Mouse (Mus musculus) layer of hippocampus, postnatal 10 days (tissue): ENCODE data around the gene Dnmt1. TPM values are rescaled to one million over a fixed set of nuclear protein-coding genes. Genes with fewer than 3 reads are reported as not detected.
A peak's percentile ranks its signal among the peaks of the same experiment; 100 is the strongest.

Experiments used
- DNase-seq, 2 experiments: peaks; one replicate each; pipeline ENCODE4 v3.0.0; 2021; ENCODE audit warnings: low spot score in 2 of 2
- total RNA-seq, 2 experiments: library from RNA; stranded (reverse); gene quantifications; 2 replicates each; pipeline ENCODE4 v1.2.3; 2021

The Dnmt1 gene
- total RNA-seq, 2 experiments from 2014 or later, result 47.4 to 52.1 TPM

DNA sequence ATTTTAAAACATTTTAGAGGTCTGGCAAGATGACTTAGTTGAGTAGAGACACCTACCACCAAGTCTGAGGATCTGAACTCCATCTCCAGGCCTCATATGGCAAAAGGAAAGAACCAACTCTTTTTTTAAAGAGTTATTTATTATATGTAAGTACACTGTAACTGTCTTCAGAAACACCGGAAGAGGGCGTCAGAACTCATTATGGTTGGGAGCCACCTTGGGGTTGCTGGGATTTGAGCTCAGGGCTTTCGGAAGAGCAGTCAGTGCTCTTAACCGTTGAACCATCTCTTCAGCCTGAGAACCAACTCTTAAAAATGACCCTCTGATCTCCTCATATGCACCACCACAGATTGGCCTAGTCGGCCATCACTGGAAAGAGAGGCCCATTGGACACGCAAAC lies 72.5 kb downstream of the Dnmt1 start:
- no peak for DNase-seq

GRCm38 (mm10) chr9:20886563-20886962 lies 73.1 kb downstream of the Dnmt1 start:
- no peak for DNase-seq

DNA sequence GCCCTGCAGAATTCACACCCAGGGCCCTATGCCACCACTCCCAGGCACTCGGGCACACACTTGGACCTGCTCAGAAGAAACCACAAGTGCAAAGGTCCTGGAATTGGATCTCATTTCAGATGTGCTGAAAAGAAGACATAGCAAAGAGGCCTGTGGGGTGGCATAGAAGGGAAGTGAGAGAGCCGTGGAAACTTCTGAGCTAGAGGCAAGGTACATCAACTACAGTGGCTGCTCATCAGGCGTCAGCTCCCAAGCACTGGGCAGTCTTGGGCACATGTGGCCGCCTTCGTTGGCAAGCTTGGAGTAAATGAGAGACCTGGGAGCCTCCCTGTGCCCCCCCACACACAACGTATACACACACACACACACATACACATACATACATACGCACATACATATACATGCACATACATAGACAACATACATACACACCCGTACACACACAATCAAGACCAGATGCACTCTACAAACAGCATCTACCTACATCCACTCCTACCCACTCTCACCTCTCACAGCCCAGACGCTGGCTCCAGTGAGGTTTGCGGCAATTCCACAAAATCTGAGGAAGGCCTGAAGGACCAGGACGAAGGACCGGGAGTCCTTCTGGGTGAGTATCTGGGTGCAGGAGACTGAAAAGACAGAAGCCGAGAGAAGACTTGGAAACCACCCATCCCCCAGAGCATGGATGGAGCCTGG lies 80.4 kb downstream of the Dnmt1 start, which contains the start of gene Angptl6:
Gene Angptl6, minus strand, starts transcription at position 631 of the 696 bp plus-strand sequence.
- no peak for DNase-seq

DNA sequence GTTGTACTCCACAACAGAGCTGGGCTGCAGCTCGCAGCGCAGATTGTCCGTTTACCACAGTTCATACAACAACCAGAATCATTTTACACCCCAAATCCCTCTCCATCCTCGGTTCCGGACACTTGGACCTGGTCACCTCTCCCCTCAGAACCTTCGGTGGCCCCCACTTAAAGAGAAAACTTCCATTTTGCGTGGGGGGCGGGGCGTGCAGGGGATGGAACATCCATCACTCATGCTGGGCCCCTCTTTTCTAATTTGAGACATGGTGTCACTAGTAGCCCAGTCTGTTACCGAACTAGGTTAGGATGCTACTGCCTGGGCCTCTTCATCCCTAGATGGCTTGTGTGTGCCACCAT lies 81.0 kb downstream of the Dnmt1 start:
- DNase-seq, result no peak

DNA sequence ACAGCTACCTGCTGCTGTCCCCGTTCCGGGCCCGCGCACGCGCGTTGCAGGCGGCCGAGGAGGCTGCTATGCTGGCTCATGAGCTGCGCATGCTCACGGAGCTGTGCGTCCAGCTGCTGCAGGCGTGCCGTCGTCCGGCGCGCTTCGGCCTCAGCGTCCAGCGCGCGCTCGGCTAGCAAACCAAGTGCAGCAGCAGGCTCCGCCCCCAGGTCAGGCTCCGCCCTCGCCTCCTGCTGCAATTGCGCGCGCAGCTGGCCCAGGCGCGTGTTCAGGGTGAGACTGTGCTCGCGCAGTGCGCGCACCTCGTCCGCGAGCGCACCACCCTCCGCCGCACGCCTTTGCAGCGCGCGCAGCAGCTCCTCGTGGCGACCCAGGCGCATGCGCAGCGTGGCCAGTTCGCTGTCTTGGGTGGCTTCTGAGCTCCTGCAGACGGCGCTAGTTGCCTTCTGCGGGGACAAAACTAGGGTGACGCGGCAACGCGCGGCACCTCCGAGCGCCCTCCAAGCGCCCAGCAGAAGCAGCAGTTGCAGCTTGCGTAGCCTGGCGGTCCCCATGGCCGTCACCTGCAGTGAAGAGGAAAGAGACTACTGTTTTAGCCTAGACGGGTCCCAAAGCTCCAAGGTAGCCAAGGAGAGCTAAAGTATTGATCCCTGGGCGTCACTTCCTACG lies 81.5 kb downstream of the Dnmt1 start:
- peak; percentile 99 to 100 for DNase-seq

- DNase-seq, result no peak
Observed at GRCm38 (mm10) chr9:20877118-20878040, 82.3 kb downstream of the Dnmt1 start.

DNA sequence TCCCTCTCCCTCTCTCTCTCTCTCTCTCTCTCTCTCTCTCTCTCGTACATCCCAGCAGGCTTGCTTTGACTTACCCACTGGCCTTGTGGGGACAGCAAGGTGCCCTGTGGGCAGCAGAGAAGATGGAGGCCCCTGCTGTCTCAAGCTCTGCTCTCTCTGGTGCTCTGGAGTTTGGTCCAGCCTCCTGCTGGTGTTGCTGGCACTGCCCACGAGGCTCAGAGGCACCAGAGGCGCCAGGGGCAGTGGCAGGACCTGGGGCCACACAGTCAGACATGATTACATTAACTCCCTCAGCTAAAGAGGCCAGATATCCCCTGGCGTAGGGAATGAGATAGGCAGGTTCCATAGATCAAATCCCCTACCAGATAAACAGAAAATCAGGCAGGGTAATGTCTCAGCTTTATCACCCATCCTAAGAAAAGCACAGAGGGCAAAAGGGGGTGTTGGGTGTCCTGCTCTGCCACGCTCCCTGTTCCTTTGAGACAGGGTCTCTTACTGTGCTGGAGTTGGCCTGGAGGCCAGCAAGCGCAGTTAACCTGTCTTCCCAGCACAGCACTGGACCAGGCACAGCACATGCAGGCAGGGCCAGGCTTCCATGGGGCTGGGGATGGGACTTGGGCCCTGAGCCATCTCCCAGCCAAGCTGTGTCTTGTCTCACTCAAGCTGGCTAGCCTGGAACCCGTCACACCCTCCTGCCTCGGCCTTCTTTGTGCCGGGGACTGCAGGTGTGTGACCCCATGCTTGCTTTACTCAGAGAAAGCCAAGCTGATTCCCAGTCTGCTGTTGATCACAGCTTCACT lies 83.2 kb downstream of the Dnmt1 start:
- DNase-seq, result no peak

GRCm38 (mm10) chr9:20875021-20875790 lies 84.5 kb downstream of the Dnmt1 start:
- no peak for DNase-seq

DNA sequence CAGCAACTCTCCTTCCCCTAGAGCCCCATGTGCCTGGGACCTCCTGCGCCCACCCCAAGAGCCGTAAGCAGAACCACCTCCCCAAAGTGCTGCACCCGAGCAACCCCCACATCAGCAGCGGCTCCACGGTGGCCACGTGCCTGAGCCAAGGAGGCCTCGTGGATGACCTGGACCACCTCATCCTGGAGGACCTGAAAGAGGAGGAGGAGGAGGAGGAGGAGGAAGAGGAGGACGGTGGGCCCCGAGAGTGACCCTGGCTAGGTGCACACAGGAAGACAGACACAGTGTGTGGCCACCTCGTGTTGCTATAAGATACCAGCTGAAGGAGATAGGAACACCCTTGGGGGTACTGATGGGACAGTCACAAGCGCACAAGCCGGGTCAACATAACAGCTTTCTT lies 86.2 kb downstream of the Dnmt1 start:
- DNase-seq, result no peak

DNA sequence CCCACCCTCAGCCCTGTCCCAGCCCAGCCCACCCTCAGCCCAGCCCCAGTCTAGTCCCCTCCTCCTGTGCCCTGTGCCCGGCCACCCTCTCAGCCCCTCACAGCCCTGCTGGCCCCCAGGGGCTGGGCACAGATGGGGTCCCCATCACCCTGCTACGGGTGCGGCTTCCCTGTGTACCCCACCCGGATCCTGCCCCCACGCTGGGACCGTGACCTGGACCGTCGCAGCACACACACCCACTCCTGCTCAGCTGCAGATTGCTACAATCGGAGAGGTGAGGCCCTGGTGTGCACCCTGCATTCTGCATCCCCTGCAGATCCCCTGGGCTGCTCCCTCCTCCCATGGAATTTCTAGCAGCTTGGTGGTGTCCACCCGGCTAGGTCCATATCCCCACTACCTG lies 86.7 kb downstream of the Dnmt1 start:
- DNase-seq, result no peak

- DNase-seq, result no peak
Observed at GRCm38 (mm10) chr9:20870211-20871173, 89.2 kb downstream of the Dnmt1 start.

GRCm38 (mm10) chr9:20869246-20869645 lies 90.4 kb downstream of the Dnmt1 start:
- no peak for DNase-seq

DNA sequence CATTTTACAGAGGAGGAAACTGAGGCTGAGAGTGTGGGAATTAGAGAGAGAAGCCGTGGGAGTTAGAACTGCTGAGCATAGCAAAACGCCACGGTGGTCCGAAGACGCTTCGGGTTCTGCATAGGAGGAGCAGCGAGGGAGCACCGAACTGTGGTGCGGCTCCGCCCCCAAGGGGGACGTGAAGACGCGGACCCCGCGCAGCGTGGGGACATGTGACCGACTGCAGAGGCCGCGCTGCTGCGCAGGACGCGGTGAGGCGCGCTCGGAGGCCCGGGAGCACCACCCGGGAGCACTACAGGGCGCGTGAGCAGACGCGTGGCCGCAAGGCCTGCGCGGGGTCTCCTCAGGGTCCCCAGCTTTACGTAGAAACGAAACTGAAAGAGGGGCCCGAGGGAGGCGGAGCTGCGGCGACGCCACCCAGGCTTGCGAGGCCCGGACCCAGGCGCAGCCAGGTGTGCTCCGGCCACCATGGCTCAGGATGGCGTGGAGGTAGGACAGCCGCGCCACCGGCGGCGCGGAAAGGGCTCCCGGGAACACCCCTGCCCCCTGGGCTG lies 91.2 kb downstream of the Dnmt1 start, which contains the start of gene A230050P20Rik:
Gene A230050P20Rik, plus strand, starts transcription at position 195 of the 554 bp plus-strand sequence.
- peak; percentile 69 to 75 for DNase-seq

GRCm38 (mm10) chr9:20866879-20867278 lies 92.8 kb downstream of the Dnmt1 start:
- DNase-seq, result no peak

- DNase-seq, result no peak
Observed at GRCm38 (mm10) chr9:20862225-20862624, 97.5 kb downstream of the Dnmt1 start.

GRCm38 (mm10) chr9:20861821-20862220 lies 97.9 kb downstream of the Dnmt1 start:
- peak; percentile 41 to 51 for DNase-seq

DNA sequence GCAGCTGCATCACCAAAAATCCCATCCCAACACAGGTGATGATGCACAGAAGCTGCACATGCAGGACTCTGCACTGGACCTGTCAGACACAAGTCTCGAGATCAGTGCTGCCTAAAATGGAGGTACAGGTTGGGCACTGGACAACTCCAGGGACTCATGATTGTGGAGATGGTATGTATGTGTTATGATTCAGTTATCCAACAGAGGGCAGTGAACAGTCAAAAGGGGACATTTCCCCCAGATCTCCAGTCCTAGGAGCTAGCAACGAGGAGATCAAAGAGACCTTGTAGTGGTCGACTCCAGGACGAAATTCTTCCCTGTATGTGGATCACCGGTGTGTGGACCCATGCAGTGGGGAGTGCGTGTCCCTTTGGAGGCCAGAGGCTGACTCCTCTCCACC lies 99.8 kb downstream of the Dnmt1 start:
- DNase-seq, result no peak
